Mouse (Mus musculus) ES-Bruce4 (cell line): Measurements from ENCODE around the gene Ntrk2. TPM values are rescaled to one million over a fixed set of nuclear protein-coding genes. Genes with fewer than 3 reads are reported as not detected.

Experiments
- H3K27ac ChIP-seq: 2 replicates; pipeline ENCODE4 v1.5.1; 2012; ENCODE audit warnings: low read length, inconsistent platforms; ENCODE audit not compliant: insufficient read depth
- H3K27me3 ChIP-seq: 2 replicates; pipeline ENCODE4 v1.6.1; 2012; ENCODE audit warnings: mild to moderate bottlenecking, low read length, inconsistent platforms; ENCODE audit not compliant: control insufficient read depth, poor library complexity, insufficient read depth, severe bottlenecking
- H3K36me3 ChIP-seq: 2 replicates; pipeline ENCODE4 v1.6.1; 2012; ENCODE audit warnings: inconsistent platforms, mild to moderate bottlenecking, low read length, moderate library complexity; ENCODE audit not compliant: control insufficient read depth, poor library complexity, insufficient read depth, severe bottlenecking
- H3K4me1 ChIP-seq: one replicate; pipeline ENCODE4 v1.8.1; 2011; ENCODE audit warnings: low read length; ENCODE audit not compliant: control insufficient read depth, insufficient read depth
- H3K4me3 ChIP-seq: 2 replicates; pipeline ENCODE4 v1.5.1; 2011; ENCODE audit warnings: low read depth, mild to moderate bottlenecking, low read length
- H3K9ac ChIP-seq: 2 replicates; pipeline ENCODE4 v1.6.1; 2012; ENCODE audit warnings: low read depth, mild to moderate bottlenecking, inconsistent platforms; ENCODE audit not compliant: poor library complexity, severe bottlenecking
- H3K9me3 ChIP-seq: replicated peaks from 2 replicates; pipeline ENCODE4 v1.6.1; 2012; ENCODE audit warnings: mild to moderate bottlenecking, low read length, inconsistent platforms; ENCODE audit not compliant: control insufficient read depth, poor library complexity, insufficient read depth, severe bottlenecking
- CTCF ChIP-seq: IDR thresholded peaks from one replicate; pipeline ENCODE4 v1.8.1; 2011; ENCODE audit warnings: low read depth, low read length
- EP300 ChIP-seq: IDR thresholded peaks from 2 replicates; pipeline ENCODE4 v1.6.1; 2011; ENCODE audit warnings: low read depth, low read length; ENCODE audit not compliant: insufficient read depth
- POLR2A ChIP-seq: IDR thresholded peaks from one replicate; pipeline ENCODE4 v1.8.1; 2011; ENCODE audit warnings: low read length; ENCODE audit not compliant: insufficient read depth
- polyA plus RNA-seq: library from polyadenylated mRNA; stranded (reverse); fragments of >200 nt; gene quantifications from 2 replicates; pipeline ENCODE4 v1.2.4, GENCODE M21; 2011; ENCODE audit warnings: low read depth; ENCODE audit not compliant: missing spikeins, insufficient read depth, insufficient read length

Ntrk2 gene
- polyA plus RNA-seq, 1 experiment, result 1.7 TPM

DNA sequence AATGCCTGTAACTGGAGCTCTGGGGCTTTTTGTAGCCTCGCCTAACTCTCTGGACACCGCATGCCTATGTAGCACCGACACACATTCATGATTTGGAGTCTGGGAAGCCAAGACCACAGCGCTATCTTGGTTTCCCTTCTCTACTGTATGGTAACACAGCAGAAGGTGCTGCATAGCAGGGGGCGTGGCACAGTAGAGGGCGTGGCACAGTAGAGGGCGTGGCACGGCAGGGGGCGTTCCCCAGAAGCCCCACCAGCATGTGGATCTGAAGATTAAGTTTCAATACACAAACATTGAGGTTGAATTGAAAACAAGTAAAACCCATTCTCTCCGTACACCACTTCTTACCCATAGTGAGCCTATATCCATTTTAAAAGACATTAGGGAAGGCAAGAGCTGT is 115.3 kb downstream of the Ntrk2 start:
- no peaks in the 10 kb centered on the region for H3K27me3 ChIP-seq
- H3K4me1 ChIP-seq, result no peaks in the 10 kb centered on the region
- H3K27ac ChIP-seq, result no peak overlapping the region
- H3K9ac ChIP-seq, result no peak overlapping the region
- TF ChIP-seq CTCF (no peak), EP300 (no peak), POLR2A (no peak)
- H3K9me3 ChIP-seq, result no peaks in the 10 kb centered on the region
- no peak overlapping the region for H3K4me3 ChIP-seq
- no peaks in the 10 kb centered on the region for H3K36me3 ChIP-seq

DNA sequence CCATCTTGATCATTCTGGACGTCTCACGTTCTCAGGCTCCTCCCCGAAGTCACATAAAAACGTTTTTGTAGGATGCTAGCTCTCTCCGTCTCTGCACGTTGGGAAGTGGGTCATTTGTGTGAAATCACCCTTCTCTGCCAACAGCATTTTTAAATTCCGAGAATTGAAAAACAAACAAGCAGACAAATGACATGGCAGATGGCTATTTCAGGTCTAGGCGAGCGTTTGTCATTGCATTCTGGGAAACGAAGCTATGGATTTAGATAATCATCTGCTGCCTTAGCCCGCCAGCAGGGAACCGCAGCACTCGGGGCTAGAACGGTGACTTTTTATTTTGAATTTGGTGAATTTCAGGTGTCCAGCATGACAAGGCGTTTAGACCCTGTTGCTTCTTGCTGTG is 115.8 kb downstream of the Ntrk2 start:
- no peak overlapping the region for H3K27ac ChIP-seq
- H3K9ac ChIP-seq, result no peak overlapping the region
- TF ChIP-seq CTCF (no peak), EP300 (no peak), POLR2A (no peak)
- no peaks in the 10 kb centered on the region for H3K36me3 ChIP-seq
- H3K4me1 ChIP-seq, result no peaks in the 10 kb centered on the region
- H3K27me3 ChIP-seq, result no peaks in the 10 kb centered on the region
- H3K9me3 ChIP-seq, result no peaks in the 10 kb centered on the region
- H3K4me3 ChIP-seq, result no peak overlapping the region

DNA sequence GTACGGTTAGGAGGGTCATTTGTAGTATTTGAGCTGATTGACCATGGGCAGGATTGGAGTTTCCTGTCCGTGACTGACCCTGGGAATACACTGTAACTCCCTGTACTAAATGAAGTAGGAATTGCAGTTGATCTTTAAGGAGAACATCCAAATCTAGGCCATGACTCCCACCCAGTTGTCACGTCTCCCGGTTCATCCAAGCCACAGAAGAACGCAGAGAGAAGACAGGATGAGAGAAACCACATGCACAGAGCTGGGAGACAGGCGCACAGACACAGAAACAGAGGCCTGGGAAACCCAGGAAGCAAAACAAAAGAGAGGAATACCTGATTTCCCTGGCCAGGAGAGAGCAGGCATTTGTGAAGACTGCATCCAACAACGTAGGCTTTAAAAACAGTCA is 117.1 kb downstream of the Ntrk2 start:
- Histone ChIP-seq H3K9ac (no peak overlapping the region), H3K9me3 (no peaks in the 10 kb centered on the region), H3K4me3 (no peak overlapping the region), H3K4me1 (no peaks in the 10 kb centered on the region), H3K27ac (no peak overlapping the region), H3K27me3 (no peaks in the 10 kb centered on the region), H3K36me3 (no peaks in the 10 kb centered on the region)
- TF ChIP-seq POLR2A (no peak), CTCF (no peak), EP300 (no peak)

GRCm38 (mm10) chr13:58924486-58924885 is 118.1 kb downstream of the Ntrk2 start:
- Histone ChIP-seq H3K9ac (no peak overlapping the region), H3K9me3 (no peaks in the 10 kb centered on the region), H3K4me3 (no peak overlapping the region), H3K4me1 (no peaks in the 10 kb centered on the region), H3K27ac (no peak overlapping the region), H3K36me3 (no peaks in the 10 kb centered on the region), H3K27me3 (no peaks in the 10 kb centered on the region)
- TF ChIP-seq POLR2A, result no peak
- TF ChIP-seq CTCF, result no peak
- no peak for TF ChIP-seq EP300

- no peak for TF ChIP-seq POLR2A
- TF ChIP-seq EP300, result no peak
- TF ChIP-seq CTCF, result no peak
- no peak overlapping the region for H3K9ac ChIP-seq
- H3K36me3 ChIP-seq, result no peaks in the 10 kb centered on the region
- no peaks in the 10 kb centered on the region for H3K4me1 ChIP-seq
- H3K9me3 ChIP-seq, result no peaks in the 10 kb centered on the region
- no peaks in the 10 kb centered on the region for H3K27me3 ChIP-seq
- H3K4me3 ChIP-seq, result no peak overlapping the region
- H3K27ac ChIP-seq, result no peak overlapping the region
These were observed 120.8 kb downstream of the Ntrk2 start for GRCm38 (mm10) chr13:58927186-58927585.

- H3K36me3 ChIP-seq, result no peaks in the 10 kb centered on the region
- H3K27ac ChIP-seq, result no peak overlapping the region
- H3K27me3 ChIP-seq, result no peaks in the 10 kb centered on the region
- TF ChIP-seq EP300 (no peak), POLR2A (no peak), CTCF (no peak)
- H3K4me3 ChIP-seq, result no peak overlapping the region
- no peaks in the 10 kb centered on the region for H3K9me3 ChIP-seq
- no peak overlapping the region for H3K9ac ChIP-seq
- H3K4me1 ChIP-seq, result no peaks in the 10 kb centered on the region
These were observed 121.4 kb downstream of the Ntrk2 start for GRCm38 (mm10) chr13:58927656-58928226.
